Mouse (Mus musculus): ENCODE measurements around the gene Gadd45g. TPM values are rescaled to one million over a fixed set of nuclear protein-coding genes. Genes with fewer than 3 reads are reported as not detected.

Gadd45g gene
- polyA plus RNA-seq, 1 experiment = 202 TPM

GRCm38 (mm10) chr13:51846868-51847793, 653 bp downstream of the Gadd45g start:
- Histone ChIP-seq H3K4me3 (peak overlapping the region; percentile 100), H3K79me2 (ENCODE audit: control insufficient read depth, insufficient read depth) (peaks cover 20% of the 10 kb centered on the region), H3ac (ENCODE audit: control insufficient read depth, insufficient read length) (peak overlapping the region; percentile 81), H3K4me2 (ENCODE audit: low read depth) (peak overlapping the region; percentile 66), H3K27me3 (ENCODE audit: control insufficient read depth, insufficient read depth, insufficient read length) (no peaks in the 10 kb centered on the region), H3K36me3 (ENCODE audit: control insufficient read depth, insufficient read depth) (no peaks in the 10 kb centered on the region)
- no peak for TF ChIP-seq TCF12 (IDR thresholded peaks at IDR 0.05; ENCODE audit: insufficient read depth, poor library complexity, severe bottlenecking)
- TF ChIP-seq MYOG (IDR thresholded peaks at IDR 0.05; ENCODE audit: control insufficient read depth in 1 of 3, insufficient read depth in 1 of 3, insufficient read length in 2 of 3, low read depth in 2 of 3) = no peak
- TF ChIP-seq POLR2A (IDR thresholded peaks at IDR 0.05; ENCODE audit: insufficient read length, low read depth) = peak; percentile 63
- no peak for TF ChIP-seq MYOD1 (IDR thresholded peaks at IDR 0.05; ENCODE audit: control insufficient read depth in 1 of 3, insufficient read length in 2 of 3, low read depth in 2 of 3)
- TF ChIP-seq POLR2AphosphoS2 (IDR thresholded peaks at IDR 0.05; ENCODE audit: insufficient read length, low read depth) = peak; percentile 89
- TF ChIP-seq E2F4 (IDR thresholded peaks at IDR 0.05; ENCODE audit: insufficient read depth) = no peak

- peak overlapping the region; percentile 100 for H3K4me3 ChIP-seq
- no peaks in the 10 kb centered on the region for H3K27me3 ChIP-seq (ENCODE audit: control insufficient read depth, insufficient read depth, insufficient read length)
- H3K79me2 ChIP-seq (ENCODE audit: control insufficient read depth, insufficient read depth) = peaks cover 20% of the 10 kb centered on the region
- TF ChIP-seq MYOD1 (IDR thresholded peaks at IDR 0.05; ENCODE audit: control insufficient read depth in 1 of 3, insufficient read length in 2 of 3, low read depth in 2 of 3) = peak in 1 of 3 experiments; percentile 13
- no peak for TF ChIP-seq CEBPB (IDR thresholded peaks at IDR 0.05; ENCODE audit: insufficient read depth, poor library complexity, severe bottlenecking)
- TF ChIP-seq MYOG (IDR thresholded peaks at IDR 0.05; ENCODE audit: control insufficient read depth in 1 of 3, insufficient read depth in 1 of 3, insufficient read length in 2 of 3, low read depth in 2 of 3) = peak in 1 of 3 experiments; percentile 29
- peak; percentile 76 for TF ChIP-seq POLR2AphosphoS2 (IDR thresholded peaks at IDR 0.05; ENCODE audit: insufficient read length, low read depth)
- TF ChIP-seq E2F4 (IDR thresholded peaks at IDR 0.05; ENCODE audit: insufficient read depth) = no peak
- TF ChIP-seq POLR2A (IDR thresholded peaks at IDR 0.05; ENCODE audit: insufficient read length, low read depth) = peak; percentile 63
- H3K36me3 ChIP-seq (ENCODE audit: control insufficient read depth, insufficient read depth) = no peaks in the 10 kb centered on the region
- H3ac ChIP-seq (ENCODE audit: control insufficient read depth, insufficient read length) = peak overlapping the region; percentile 81
- H3K4me2 ChIP-seq (ENCODE audit: low read depth) = peak overlapping the region; percentile 66
These were observed 1.6 kb downstream of the Gadd45g start for GRCm38 (mm10) chr13:51847979-51848480.

- Histone ChIP-seq H3K79me2 (ENCODE audit: control insufficient read depth, insufficient read depth) (peaks cover 20% of the 10 kb centered on the region), H3K4me2 (ENCODE audit: low read depth) (peak overlapping the region; percentile 66), H3K4me3 (peak overlapping the region; percentile 100), H3K36me3 (ENCODE audit: control insufficient read depth, insufficient read depth) (no peaks in the 10 kb centered on the region), H3K27me3 (ENCODE audit: control insufficient read depth, insufficient read depth, insufficient read length) (no peaks in the 10 kb centered on the region), H3ac (ENCODE audit: control insufficient read depth, insufficient read length) (peak overlapping the region; percentile 81)
- TF ChIP-seq USF1 (IDR thresholded peaks at IDR 0.05; ENCODE audit: low read depth) = no peak
- no peak for TF ChIP-seq TCF3 (IDR thresholded peaks at IDR 0.05; ENCODE audit: insufficient read length, low read depth)
- no peak for TF ChIP-seq SRF (IDR thresholded peaks at IDR 0.05; ENCODE audit: control insufficient read depth, insufficient read length, low read depth)
- TF ChIP-seq CEBPB (IDR thresholded peaks at IDR 0.05; ENCODE audit: insufficient read depth, poor library complexity, severe bottlenecking) = no peak
- peak; percentile 62 for TF ChIP-seq POLR2A (IDR thresholded peaks at IDR 0.05; ENCODE audit: insufficient read length, low read depth)
- no peak for TF ChIP-seq TCF12 (IDR thresholded peaks at IDR 0.05; ENCODE audit: insufficient read depth, poor library complexity, severe bottlenecking)
- peak; percentile 71 for TF ChIP-seq POLR2AphosphoS2 (IDR thresholded peaks at IDR 0.05; ENCODE audit: insufficient read length, low read depth)
- peak in 2 of 3 experiments; percentile 23 to 85 for TF ChIP-seq MYOG (IDR thresholded peaks at IDR 0.05; ENCODE audit: control insufficient read depth in 1 of 3, insufficient read depth in 1 of 3, insufficient read length in 2 of 3, low read depth in 2 of 3)
- TF ChIP-seq REST (IDR thresholded peaks at IDR 0.05; ENCODE audit: insufficient read depth, insufficient read length) = no peak
- TF ChIP-seq MAX (IDR thresholded peaks at IDR 0.05; ENCODE audit: low read depth) = no peak
- TF ChIP-seq MYOD1 (IDR thresholded peaks at IDR 0.05; ENCODE audit: control insufficient read depth in 1 of 3, insufficient read length in 2 of 3, low read depth in 2 of 3) = peak in 2 of 3 experiments; percentile 52 to 74
- TF ChIP-seq E2F4 (IDR thresholded peaks at IDR 0.05; ENCODE audit: insufficient read depth) = no peak
These were observed 2.2 kb downstream of the Gadd45g start for GRCm38 (mm10) chr13:51848481-51849240.

GRCm38 (mm10) chr13:51849241-51850033, 3.0 kb downstream of the Gadd45g start:
- H3K4me2 ChIP-seq (ENCODE audit: low read depth) = peak overlapping the region; percentile 66
- H3K79me2 ChIP-seq (ENCODE audit: control insufficient read depth, insufficient read depth) = peaks cover 20% of the 10 kb centered on the region
- no peaks in the 10 kb centered on the region for H3K36me3 ChIP-seq (ENCODE audit: control insufficient read depth, insufficient read depth)
- no peak overlapping the region for H3ac ChIP-seq (ENCODE audit: control insufficient read depth, insufficient read length)
- no peaks in the 10 kb centered on the region for H3K27me3 ChIP-seq (ENCODE audit: control insufficient read depth, insufficient read depth, insufficient read length)
- TF ChIP-seq POLR2A (IDR thresholded peaks at IDR 0.05; ENCODE audit: insufficient read length, low read depth) = peak; percentile 21
- no peak for TF ChIP-seq MAX (IDR thresholded peaks at IDR 0.05; ENCODE audit: low read depth)
- no peak for TF ChIP-seq TCF12 (IDR thresholded peaks at IDR 0.05; ENCODE audit: insufficient read depth, poor library complexity, severe bottlenecking)
- TF ChIP-seq MYOG (IDR thresholded peaks at IDR 0.05; ENCODE audit: control insufficient read depth in 1 of 3, insufficient read depth in 1 of 3, insufficient read length in 2 of 3, low read depth in 2 of 3) = no peak
- no peak for TF ChIP-seq USF1 (IDR thresholded peaks at IDR 0.05; ENCODE audit: low read depth)
- no peak for TF ChIP-seq TCF3 (IDR thresholded peaks at IDR 0.05; ENCODE audit: insufficient read length, low read depth)
- TF ChIP-seq SRF (IDR thresholded peaks at IDR 0.05; ENCODE audit: control insufficient read depth, insufficient read length, low read depth) = no peak
- TF ChIP-seq MYOD1 (IDR thresholded peaks at IDR 0.05; ENCODE audit: control insufficient read depth in 1 of 3, insufficient read length in 2 of 3, low read depth in 2 of 3) = no peak
- peak; percentile 85 for TF ChIP-seq POLR2AphosphoS2 (IDR thresholded peaks at IDR 0.05; ENCODE audit: insufficient read length, low read depth)
- no peak for TF ChIP-seq E2F4 (IDR thresholded peaks at IDR 0.05; ENCODE audit: insufficient read depth)
- no peak for TF ChIP-seq REST (IDR thresholded peaks at IDR 0.05; ENCODE audit: insufficient read depth, insufficient read length)
- peak overlapping the region; percentile 100 for H3K4me3 ChIP-seq

Measured in myocyte (in vitro differentiated cells).